Mouse (Mus musculus) liver, adult 2 months (tissue): ENCODE data around the gene Nrgn.

Source experiments
- CTCF ChIP-seq: fragments of 200-500 bp; IDR thresholded peaks from 2 replicates; pipeline ENCODE4 v1.5.1; 2011; ENCODE audit warnings: low read depth, low read length, control low read depth
- POLR2A ChIP-seq: fragments of 200-500 bp; IDR thresholded peaks from 2 replicates; pipeline ENCODE4 v1.6.1; 2011; ENCODE audit warnings: low read length, control low read depth; ENCODE audit not compliant: insufficient read depth; ENCODE audit errors: extremely low read depth

GRCm38 (mm10) chr9:37527396-37528224 lies 25.1 kb downstream of the Nrgn start, which contains the start of gene Esam:
- TF ChIP-seq POLR2A (peak; percentile 71; the same call in 1 of the 2 replicates), CTCF (0 out of 2 replicates have a peak, but pooled peaks have one; percentile 5)
